Mouse (Mus musculus) c-Kit-positive CD71-positive TER-119-negative erythroid progenitor cells, embryonic 14.5 days (primary cell): ENCODE measurements around the gene Zfp423.

Experiments used
- DNase-seq: peaks from one replicate; pipeline ENCODE4 v3.0.0-alpha.2; 2013; ENCODE audit warnings: low read depth

The Zfp423 gene

GRCm38 (mm10) chr8:87742016-87742415 lies 217.4 kb downstream of the Zfp423 start:
- DNase-seq, result no peak

GRCm38 (mm10) chr8:87740946-87741530 lies 218.4 kb downstream of the Zfp423 start:
- no peak for DNase-seq

GRCm38 (mm10) chr8:87737900-87738299 lies 221.5 kb downstream of the Zfp423 start:
- DNase-seq, result no peak

DNA sequence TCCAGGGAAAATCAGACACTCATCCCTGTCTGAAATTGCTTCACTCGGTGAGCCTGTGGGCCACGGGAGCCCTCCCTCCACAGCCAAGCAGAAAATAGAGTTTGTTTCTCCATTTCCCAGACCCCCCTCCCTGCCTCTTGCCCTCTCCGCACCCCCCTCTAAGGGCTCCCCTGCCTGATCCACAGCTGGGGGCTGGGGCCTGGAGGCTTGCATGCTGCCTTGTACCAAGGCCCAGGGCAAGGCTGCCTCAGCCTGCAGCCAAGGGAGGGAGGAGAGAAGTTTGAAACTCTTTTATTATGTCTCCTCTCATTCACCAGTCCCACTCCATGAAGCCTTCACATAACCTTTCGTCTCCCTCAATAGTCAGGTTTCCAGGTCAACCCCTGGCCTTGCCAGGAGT lies 224.5 kb downstream of the Zfp423 start:
- no peak for DNase-seq

GRCm38 (mm10) chr8:87734496-87734895 lies 224.9 kb downstream of the Zfp423 start:
- DNase-seq, result no peak

DNA sequence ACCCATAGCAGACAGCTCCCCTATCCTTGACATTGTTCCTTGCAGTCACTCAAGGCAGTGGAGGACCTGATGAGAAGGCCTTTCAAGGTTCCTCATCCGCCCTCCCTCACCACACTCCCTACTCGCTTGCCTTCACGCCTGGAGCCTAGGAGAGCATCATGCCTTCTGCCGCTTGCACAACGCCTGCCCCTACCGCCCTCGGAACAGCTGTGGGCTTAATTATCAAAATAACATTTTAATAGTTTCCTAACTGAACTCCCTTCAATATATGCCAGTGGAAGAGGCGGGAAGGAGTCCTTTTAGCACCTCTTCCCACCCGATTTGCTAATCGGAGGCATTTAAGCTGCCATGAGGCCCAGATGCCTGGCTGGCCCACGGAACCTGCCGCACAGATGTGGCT lies 228.3 kb downstream of the Zfp423 start:
- DNase-seq, result no peak

- no peak for DNase-seq
Measured at GRCm38 (mm10) chr8:87723015-87723414, 236.4 kb downstream of the Zfp423 start.

DNA sequence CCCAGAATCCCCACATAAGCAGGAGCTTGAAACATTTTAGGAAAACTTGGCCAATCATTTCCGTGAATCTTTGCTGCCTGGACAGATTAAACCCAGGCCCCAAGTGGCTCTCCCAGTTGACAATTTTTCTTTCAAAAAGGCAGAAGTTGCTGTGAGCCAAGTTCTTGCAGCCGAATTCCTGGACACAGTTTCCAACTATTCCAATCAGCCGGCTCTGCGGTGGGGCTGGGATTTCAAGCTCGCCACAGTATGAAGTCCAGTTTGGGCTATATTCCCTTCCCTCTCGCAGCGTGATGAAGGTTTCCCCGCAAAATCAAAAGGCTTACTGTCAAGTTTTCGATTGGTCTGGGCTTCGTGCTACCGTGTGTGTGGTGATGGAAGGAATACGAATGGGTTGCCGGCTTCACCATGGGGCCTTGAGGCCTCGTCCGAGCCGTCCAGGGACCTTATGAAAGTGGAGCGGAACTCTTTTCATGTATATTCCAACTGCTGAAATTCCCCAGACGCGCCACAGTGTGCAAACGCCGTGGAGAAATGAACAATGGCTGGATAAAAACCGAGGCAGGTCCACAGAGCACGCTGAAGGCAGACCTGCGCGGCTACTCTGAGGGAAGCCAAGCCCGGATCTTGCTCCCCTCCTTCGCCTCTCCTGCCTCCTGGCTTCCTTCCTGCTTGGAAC lies 240.1 kb downstream of the Zfp423 start:
- DNase-seq, result no peak

DNA sequence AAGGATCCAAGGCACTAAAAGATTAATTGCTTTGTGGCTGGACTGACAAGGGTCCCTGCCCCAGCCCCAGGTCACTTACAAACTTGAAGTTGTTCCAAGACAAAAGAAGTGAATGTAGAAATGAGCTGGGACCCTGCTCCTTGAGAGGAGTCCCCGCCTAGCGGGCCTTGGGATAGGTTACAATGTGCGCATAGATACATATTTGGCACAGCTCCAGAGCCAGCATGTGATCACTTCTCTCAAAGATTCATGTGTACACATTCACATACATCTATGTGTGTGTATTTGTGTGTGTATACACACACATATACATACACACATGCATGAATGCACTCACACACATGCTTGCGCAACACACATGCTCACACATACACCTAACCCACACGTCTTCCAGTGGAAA lies 241.9 kb downstream of the Zfp423 start:
- DNase-seq, result no peak

DNA sequence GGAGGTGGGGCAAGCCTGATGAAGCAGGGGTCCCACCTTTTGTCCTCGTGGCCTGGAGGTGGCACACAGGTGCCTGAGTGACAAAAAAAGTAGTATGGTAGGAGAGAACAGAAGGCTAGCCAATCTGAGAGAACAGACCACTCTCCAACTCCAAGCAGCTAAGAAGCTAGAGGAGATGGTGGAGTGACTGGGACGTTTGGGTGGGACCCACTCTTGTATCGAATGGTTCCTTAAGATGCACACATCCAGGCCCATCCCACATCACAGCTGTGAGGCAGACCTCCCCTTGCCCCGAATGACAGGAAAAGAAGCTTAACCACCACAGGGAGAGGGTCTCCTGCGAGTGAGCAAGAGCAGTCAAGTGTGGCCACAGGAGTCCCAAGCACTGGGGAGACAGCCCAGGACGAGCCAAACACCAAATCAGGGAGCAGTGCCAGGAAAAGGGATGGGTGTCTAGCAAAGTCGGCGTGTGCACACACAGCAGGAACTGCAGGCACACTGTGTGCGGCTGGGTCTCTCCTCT lies 242.6 kb downstream of the Zfp423 start:
- DNase-seq, result no peak

DNA sequence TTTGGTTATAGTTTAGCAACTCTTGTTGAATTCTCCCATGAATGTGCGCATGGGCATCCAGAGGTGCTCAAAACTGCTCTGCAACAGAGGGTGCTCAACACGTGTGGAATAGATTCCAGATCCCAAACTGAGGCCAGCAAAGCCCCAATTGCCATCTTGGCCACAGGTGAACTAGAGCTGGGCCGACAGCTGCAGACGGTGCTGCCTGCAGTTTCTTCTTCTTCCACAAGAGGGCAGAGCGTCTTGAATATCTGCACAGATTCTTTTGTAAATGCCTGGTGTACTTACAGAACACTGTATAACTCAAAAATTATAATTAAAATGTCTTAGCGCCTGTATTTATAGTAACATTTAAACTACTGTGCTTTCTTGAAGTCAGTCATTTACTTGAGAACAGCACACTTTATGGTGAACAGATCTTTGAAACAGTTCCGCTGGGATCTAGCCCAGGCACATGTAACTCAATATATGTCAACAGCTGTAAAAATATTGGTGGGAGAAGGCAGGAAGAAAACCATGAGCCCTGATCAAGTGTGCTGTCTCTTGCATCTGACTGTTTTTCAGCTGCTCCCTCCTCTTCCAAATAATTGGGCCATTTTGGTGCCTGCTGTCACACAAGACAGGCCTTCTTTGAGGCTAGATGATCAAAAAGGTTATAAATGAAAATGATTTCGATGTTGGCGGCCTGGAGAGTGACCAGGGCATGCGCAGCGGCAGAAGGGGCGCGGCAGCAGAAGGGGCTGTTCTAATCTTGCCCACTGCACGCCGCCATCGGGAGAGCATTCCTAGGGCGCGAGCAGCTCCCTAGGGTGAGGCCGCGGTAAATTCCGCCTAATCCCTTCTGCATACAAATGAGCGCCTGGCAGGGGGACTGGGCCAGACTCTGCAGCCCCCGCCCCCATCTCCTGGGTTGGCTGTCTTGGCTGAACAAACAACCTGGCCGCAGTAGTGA lies 243.4 kb downstream of the Zfp423 start:
- peak; percentile 7 for DNase-seq

GRCm38 (mm10) chr8:87713946-87714345 lies 245.4 kb downstream of the Zfp423 start:
- DNase-seq, result no peak

DNA sequence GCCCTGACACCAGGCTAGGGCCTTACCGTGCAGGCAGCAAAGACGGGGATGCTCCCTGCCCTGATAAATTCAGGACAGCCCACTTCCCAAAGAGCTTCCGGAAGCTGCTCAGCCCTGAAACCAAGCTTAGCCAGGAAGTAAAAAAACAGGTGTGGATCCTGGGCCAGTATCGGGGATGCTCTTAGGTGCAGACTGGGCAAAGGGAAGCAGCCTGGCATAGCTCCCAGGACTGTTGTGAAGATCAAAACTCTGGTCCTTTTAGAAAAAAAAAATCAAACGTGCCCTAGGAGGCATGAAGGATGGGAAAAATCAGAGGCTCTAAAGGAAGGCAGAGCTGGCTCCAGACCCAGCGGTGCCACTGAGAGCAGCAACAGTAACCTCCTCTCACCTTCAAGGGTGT lies 247.4 kb downstream of the Zfp423 start:
- no peak for DNase-seq

DNA sequence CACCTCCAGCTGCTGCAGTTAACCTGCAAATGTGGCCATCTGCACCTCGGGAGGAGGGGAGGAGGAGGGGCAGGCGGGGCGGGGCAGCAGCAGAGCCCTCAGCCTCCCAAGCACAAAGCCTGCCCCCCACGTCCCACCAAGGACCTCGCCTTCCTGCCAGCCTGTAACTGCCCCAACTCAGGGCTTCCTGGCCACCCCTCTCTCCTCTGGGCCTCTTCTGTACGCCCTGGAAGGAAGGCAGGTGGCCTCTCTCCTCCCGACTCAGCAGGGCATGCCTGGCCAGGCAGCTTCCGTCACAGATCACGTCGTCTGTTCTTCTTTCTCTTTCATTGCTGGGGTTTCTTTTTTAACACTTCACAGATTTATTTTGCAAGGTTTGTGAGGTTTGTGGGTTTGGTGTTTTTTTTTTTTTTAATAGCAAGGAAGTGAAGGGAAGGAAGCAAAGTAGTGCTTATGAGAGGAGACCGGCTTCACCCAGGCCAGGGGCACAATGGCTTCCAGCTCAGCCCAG lies 251.2 kb downstream of the Zfp423 start:
- DNase-seq, result no peak

- DNase-seq, result no peak
Measured at GRCm38 (mm10) chr8:87707176-87707575, 252.2 kb downstream of the Zfp423 start.

DNA sequence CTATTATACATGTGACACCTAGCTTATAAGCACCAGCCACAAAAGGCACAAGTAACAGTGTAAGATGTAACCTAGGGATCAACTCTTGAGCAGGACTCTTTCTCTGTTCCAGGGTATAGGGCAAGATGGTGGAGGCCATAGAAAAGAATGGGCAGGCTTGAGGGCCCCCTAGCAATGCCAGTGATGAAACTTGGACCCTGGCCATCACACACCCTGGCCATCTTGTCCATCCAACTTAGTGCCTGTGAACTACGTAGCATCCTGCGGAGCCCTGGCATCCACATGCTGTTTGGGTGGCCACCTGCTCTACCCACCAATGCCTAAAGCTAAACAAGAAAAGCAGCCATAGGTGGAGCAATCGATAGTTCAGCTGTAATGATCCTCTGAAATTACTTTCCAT lies 254.6 kb downstream of the Zfp423 start:
- no peak for DNase-seq

- DNase-seq, result no peak
Measured at GRCm38 (mm10) chr8:87702790-87703311, 256.5 kb downstream of the Zfp423 start.

- no peak for DNase-seq
Measured at GRCm38 (mm10) chr8:87702051-87702521, 257.3 kb downstream of the Zfp423 start.

DNA sequence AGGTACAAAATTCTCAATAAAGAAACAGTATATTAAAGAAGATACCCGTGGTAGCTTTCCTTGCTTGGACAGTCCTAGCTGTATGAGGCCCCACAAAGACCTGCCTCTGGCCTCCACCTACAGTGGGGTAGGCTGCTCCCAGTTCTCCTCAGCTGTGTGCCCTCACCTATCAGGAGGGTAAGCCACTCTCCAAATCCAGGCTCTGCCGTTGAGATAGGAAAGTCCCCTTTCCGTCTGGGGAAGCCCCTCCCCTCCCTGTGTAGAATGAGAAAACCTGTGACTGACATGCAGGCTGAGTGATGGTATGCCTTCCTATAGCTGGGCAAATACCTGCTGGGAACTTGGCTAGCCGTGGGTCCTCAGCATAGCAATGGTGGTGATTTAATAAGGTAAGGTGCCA lies 257.8 kb downstream of the Zfp423 start:
- no peak for DNase-seq

- DNase-seq, result peak; percentile 3
Measured at GRCm38 (mm10) chr8:87700321-87700720, 259.1 kb downstream of the Zfp423 start.

GRCm38 (mm10) chr8:87697127-87697526 lies 262.3 kb downstream of the Zfp423 start:
- DNase-seq, result no peak

- DNase-seq, result no peak
Measured at GRCm38 (mm10) chr8:87693741-87694140, 265.7 kb downstream of the Zfp423 start.
